Mouse (Mus musculus): ENCODE results near the gene Tamm41.

DNA sequence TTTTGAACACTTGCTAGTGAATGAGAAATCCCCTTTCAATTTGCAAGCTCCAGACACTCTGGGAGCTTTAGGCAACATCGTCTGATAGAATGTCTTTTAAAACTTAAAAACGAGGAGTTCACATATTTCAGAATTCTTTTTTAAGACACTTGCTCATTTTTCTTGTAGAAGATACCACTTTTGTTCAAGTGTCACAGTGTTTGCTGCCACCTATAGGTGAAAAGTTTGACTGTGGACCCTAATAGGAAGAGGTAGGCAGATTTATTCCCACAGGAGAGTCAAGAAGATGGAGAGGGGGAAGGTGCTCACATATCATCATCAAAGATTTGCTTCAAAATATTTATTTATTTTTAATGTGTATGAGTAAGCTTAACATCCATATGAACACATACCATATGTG, 8.4 kb downstream of the Tamm41 start:
- TF ChIP-seq CTCF (IDR thresholded peaks at IDR 0.05; ENCODE audit: insufficient read depth, low read depth, low read length) = no peak
- TF ChIP-seq POLR2A (IDR thresholded peaks at IDR 0.05; ENCODE audit: insufficient read depth, low read depth, low read length) = no peak
